Mouse (Mus musculus): ENCODE results near the gene Ednra.

The Ednra gene

GRCm38 (mm10) chr8:77724046-77724930 lies at the start of gene Ednra:
Ednra (minus strand) TSS chr8:77724464.
- DNase-seq (ENCODE audit: low spot score): peak; percentile 73

- DNase-seq (ENCODE audit: low spot score): no peak
Observed at GRCm38 (mm10) chr8:77773831-77774230, 49.6 kb upstream of the Ednra start.

GRCm38 (mm10) chr8:77773256-77773655 lies 49.0 kb upstream of the Ednra start:
- DNase-seq (ENCODE audit: low spot score): no peak

GRCm38 (mm10) chr8:77772210-77772886 lies 48.1 kb upstream of the Ednra start:
- no peak for DNase-seq (ENCODE audit: low spot score)

GRCm38 (mm10) chr8:77770966-77771365 lies 46.7 kb upstream of the Ednra start:
- DNase-seq (ENCODE audit: low spot score): peak; percentile 62

GRCm38 (mm10) chr8:77768916-77769315 lies 44.7 kb upstream of the Ednra start:
- DNase-seq (ENCODE audit: low spot score): no peak

GRCm38 (mm10) chr8:77764253-77764652 lies 40.0 kb upstream of the Ednra start:
- no peak for DNase-seq (ENCODE audit: low spot score)

- DNase-seq (ENCODE audit: low spot score): peak; percentile 44
Observed at GRCm38 (mm10) chr8:77762967-77763366, 38.7 kb upstream of the Ednra start.

GRCm38 (mm10) chr8:77755441-77755840 lies 31.2 kb upstream of the Ednra start:
- DNase-seq (ENCODE audit: low spot score): no peak

- DNase-seq (ENCODE audit: low spot score): no peak
Observed at GRCm38 (mm10) chr8:77753796-77754195, 29.5 kb upstream of the Ednra start.

- DNase-seq (ENCODE audit: low spot score): no peak
Observed at GRCm38 (mm10) chr8:77752041-77752440, 27.8 kb upstream of the Ednra start.

- DNase-seq (ENCODE audit: low spot score): no peak
Observed at GRCm38 (mm10) chr8:77750407-77750806, 26.1 kb upstream of the Ednra start.

GRCm38 (mm10) chr8:77744476-77744875 lies 20.2 kb upstream of the Ednra start:
- DNase-seq (ENCODE audit: low spot score): no peak

GRCm38 (mm10) chr8:77742395-77742794 lies 18.1 kb upstream of the Ednra start:
- no peak for DNase-seq (ENCODE audit: low spot score)

GRCm38 (mm10) chr8:77741050-77741777 lies 16.9 kb upstream of the Ednra start:
- DNase-seq (ENCODE audit: low spot score): no peak

GRCm38 (mm10) chr8:77738419-77738818 lies 14.2 kb upstream of the Ednra start:
- no peak for DNase-seq (ENCODE audit: low spot score)

GRCm38 (mm10) chr8:77737327-77737726 lies 13.1 kb upstream of the Ednra start:
- no peak for DNase-seq (ENCODE audit: low spot score)

GRCm38 (mm10) chr8:77733792-77734191 lies 9.5 kb upstream of the Ednra start:
- DNase-seq (ENCODE audit: low spot score): no peak

- DNase-seq (ENCODE audit: low spot score): no peak
Observed at GRCm38 (mm10) chr8:77732964-77733363, 8.7 kb upstream of the Ednra start.

GRCm38 (mm10) chr8:77725406-77725805 lies 1.1 kb upstream of the Ednra start:
- DNase-seq (ENCODE audit: low spot score): peak; percentile 46

GRCm38 (mm10) chr8:77723534-77724045 lies 674 bp downstream of the Ednra start:
- peak; percentile 64 for DNase-seq (ENCODE audit: low spot score)

GRCm38 (mm10) chr8:77723018-77723417 lies 1.2 kb downstream of the Ednra start:
- DNase-seq (ENCODE audit: low spot score): peak; percentile 18
